Mouse (Mus musculus): Measurements from ENCODE around the gene Zdhhc5. TPM values are rescaled to one million over a fixed set of nuclear protein-coding genes. Genes with fewer than 3 reads are reported as not detected.

Zdhhc5 gene
- polyA plus RNA-seq (2015; fragmentation: Nextera tagmentation; extraction: Ambion mirVana), result 19.5 and 21.3 TPM in 2 replicates

GRCm38 (mm10) chr2:84714811-84715561, at the start of gene Zdhhc5:
TSS of gene Zdhhc5 (minus strand) at chr2:84715180.
- no peaks in the 10 kb centered on the region for H3K27me3 ChIP-seq (ENCODE audit: control insufficient read depth, insufficient read depth, low read depth, low read length)
- under 1% methylated on average over 79 of the region's 107 CpGs for WGBS
- H3K4me3 ChIP-seq (ENCODE audit: low read depth, low read length), result peak within 1 kb of the TSS; percentile 68
- peak within 1 kb of the TSS; percentile 80 for H3K9ac ChIP-seq (ENCODE audit: low read depth, low read length)
- H3K4me2 ChIP-seq (ENCODE audit: low read length), result peak within 1 kb of the TSS; percentile 82
- peak within 1 kb of the TSS; percentile 97 for H3K27ac ChIP-seq (ENCODE audit: low read length)
- peaks cover 16% of the 10 kb centered on the region for H3K4me1 ChIP-seq (ENCODE audit: control insufficient read depth, insufficient read depth, low read length)
- H3K36me3 ChIP-seq (ENCODE audit: control insufficient read depth, insufficient read depth, low read length), result peaks cover 4% of the 10 kb centered on the region; the same call in 1 of the 2 replicates
- no peaks in the 10 kb centered on the region for H3K9me3 ChIP-seq (replicated peaks; ENCODE audit: control insufficient read depth, low read length, poor library complexity, severe bottlenecking)
- peak; percentile 97 for ATAC-seq

- no peaks in the 10 kb centered on the region for H3K36me3 ChIP-seq (ENCODE audit: control insufficient read depth, insufficient read depth, low read length)
- WGBS, result 67% methylated on average over 1 of the region's 1 CpGs
- H3K27me3 ChIP-seq (ENCODE audit: control insufficient read depth, insufficient read depth, low read depth, low read length), result no peaks in the 10 kb centered on the region
- no peak overlapping the region for H3K9ac ChIP-seq (ENCODE audit: low read depth, low read length)
- no peak for ATAC-seq
- H3K4me3 ChIP-seq (ENCODE audit: low read depth, low read length), result no peak overlapping the region
- H3K4me2 ChIP-seq (ENCODE audit: low read length), result no peak overlapping the region
- no peaks in the 10 kb centered on the region for H3K4me1 ChIP-seq (ENCODE audit: control insufficient read depth, insufficient read depth, low read length)
- no peaks in the 10 kb centered on the region for H3K9me3 ChIP-seq (replicated peaks; ENCODE audit: control insufficient read depth, low read length, poor library complexity, severe bottlenecking)
- no peak overlapping the region for H3K27ac ChIP-seq (ENCODE audit: low read length)
Observed at GRCm38 (mm10) chr2:84762818-84763217, 47.8 kb upstream of the Zdhhc5 start.

- no peaks in the 10 kb centered on the region for H3K9me3 ChIP-seq (replicated peaks; ENCODE audit: control insufficient read depth, low read length, poor library complexity, severe bottlenecking)
- WGBS, result 18% methylated on average over 4 of the region's 4 CpGs
- no peaks in the 10 kb centered on the region for H3K36me3 ChIP-seq (ENCODE audit: control insufficient read depth, insufficient read depth, low read length)
- H3K4me2 ChIP-seq (ENCODE audit: low read length), result no peak overlapping the region
- H3K4me1 ChIP-seq (ENCODE audit: control insufficient read depth, insufficient read depth, low read length), result no peaks in the 10 kb centered on the region
- H3K9ac ChIP-seq (ENCODE audit: low read depth, low read length), result no peak overlapping the region
- H3K27ac ChIP-seq (ENCODE audit: low read length), result no peak overlapping the region
- no peak overlapping the region for H3K4me3 ChIP-seq (ENCODE audit: low read depth, low read length)
- H3K27me3 ChIP-seq (ENCODE audit: control insufficient read depth, insufficient read depth, low read depth, low read length), result no peaks in the 10 kb centered on the region
- ATAC-seq, result no peak
Observed at GRCm38 (mm10) chr2:84762295-84762694, 47.3 kb upstream of the Zdhhc5 start.

GRCm38 (mm10) chr2:84761840-84762239, 46.9 kb upstream of the Zdhhc5 start:
- 96% methylated on average over 1 of the region's 1 CpGs for WGBS

GRCm38 (mm10) chr2:84761309-84761708, 46.3 kb upstream of the Zdhhc5 start:
- H3K36me3 ChIP-seq (ENCODE audit: control insufficient read depth, insufficient read depth, low read length), result no peaks in the 10 kb centered on the region
- no peaks in the 10 kb centered on the region for H3K9me3 ChIP-seq (replicated peaks; ENCODE audit: control insufficient read depth, low read length, poor library complexity, severe bottlenecking)
- no peak for ATAC-seq
- 82% methylated on average over 3 of the region's 3 CpGs for WGBS
- no peaks in the 10 kb centered on the region for H3K4me1 ChIP-seq (ENCODE audit: control insufficient read depth, insufficient read depth, low read length)
- H3K27ac ChIP-seq (ENCODE audit: low read length), result no peak overlapping the region
- H3K9ac ChIP-seq (ENCODE audit: low read depth, low read length), result no peak overlapping the region
- no peak overlapping the region for H3K4me2 ChIP-seq (ENCODE audit: low read length)
- no peak overlapping the region for H3K4me3 ChIP-seq (ENCODE audit: low read depth, low read length)
- no peaks in the 10 kb centered on the region for H3K27me3 ChIP-seq (ENCODE audit: control insufficient read depth, insufficient read depth, low read depth, low read length)

More at GRCm38 (mm10) chr2:84761840-84762239, 46.9 kb upstream of the Zdhhc5 start:
- Histone ChIP-seq H3K9ac (ENCODE audit: low read depth, low read length) (no peak overlapping the region), H3K4me1 (ENCODE audit: control insufficient read depth, insufficient read depth, low read length) (no peaks in the 10 kb centered on the region), H3K4me2 (ENCODE audit: low read length) (no peak overlapping the region), H3K36me3 (ENCODE audit: control insufficient read depth, insufficient read depth, low read length) (no peaks in the 10 kb centered on the region), H3K9me3 (replicated peaks; ENCODE audit: control insufficient read depth, low read length, poor library complexity, severe bottlenecking) (no peaks in the 10 kb centered on the region), H3K27ac (ENCODE audit: low read length) (no peak overlapping the region), H3K4me3 (ENCODE audit: low read depth, low read length) (no peak overlapping the region), H3K27me3 (ENCODE audit: control insufficient read depth, insufficient read depth, low read depth, low read length) (no peaks in the 10 kb centered on the region)
- no peak for ATAC-seq

- ATAC-seq, result no peak
- no peak overlapping the region for H3K9ac ChIP-seq (ENCODE audit: low read depth, low read length)
- WGBS, result 73% methylated on average over 8 of the region's 8 CpGs
- H3K4me2 ChIP-seq (ENCODE audit: low read length), result no peak overlapping the region
- no peaks in the 10 kb centered on the region for H3K9me3 ChIP-seq (replicated peaks; ENCODE audit: control insufficient read depth, low read length, poor library complexity, severe bottlenecking)
- H3K4me1 ChIP-seq (ENCODE audit: control insufficient read depth, insufficient read depth, low read length), result no peaks in the 10 kb centered on the region
- H3K27ac ChIP-seq (ENCODE audit: low read length), result no peak overlapping the region
- H3K4me3 ChIP-seq (ENCODE audit: low read depth, low read length), result no peak overlapping the region
- H3K36me3 ChIP-seq (ENCODE audit: control insufficient read depth, insufficient read depth, low read length), result no peaks in the 10 kb centered on the region
- H3K27me3 ChIP-seq (ENCODE audit: control insufficient read depth, insufficient read depth, low read depth, low read length), result no peaks in the 10 kb centered on the region
Observed at GRCm38 (mm10) chr2:84760777-84761176, 45.8 kb upstream of the Zdhhc5 start.

GRCm38 (mm10) chr2:84758542-84759127, 43.7 kb upstream of the Zdhhc5 start:
- H3K36me3 ChIP-seq (ENCODE audit: control insufficient read depth, insufficient read depth, low read length), result no peaks in the 10 kb centered on the region
- no peak overlapping the region for H3K27ac ChIP-seq (ENCODE audit: low read length)
- no peak overlapping the region for H3K4me3 ChIP-seq (ENCODE audit: low read depth, low read length)
- no peaks in the 10 kb centered on the region for H3K27me3 ChIP-seq (ENCODE audit: control insufficient read depth, insufficient read depth, low read depth, low read length)
- H3K9ac ChIP-seq (ENCODE audit: low read depth, low read length), result no peak overlapping the region
- ATAC-seq, result peak; percentile 48; the same call in 1 of the 2 replicates
- H3K4me2 ChIP-seq (ENCODE audit: low read length), result no peak overlapping the region
- WGBS, result 0% methylated on average over 2 of the region's 2 CpGs
- no peaks in the 10 kb centered on the region for H3K9me3 ChIP-seq (replicated peaks; ENCODE audit: control insufficient read depth, low read length, poor library complexity, severe bottlenecking)
- H3K4me1 ChIP-seq (ENCODE audit: control insufficient read depth, insufficient read depth, low read length), result no peaks in the 10 kb centered on the region

- no peak overlapping the region for H3K27ac ChIP-seq (ENCODE audit: low read length)
- no peaks in the 10 kb centered on the region for H3K36me3 ChIP-seq (ENCODE audit: control insufficient read depth, insufficient read depth, low read length)
- no peak overlapping the region for H3K9ac ChIP-seq (ENCODE audit: low read depth, low read length)
- H3K9me3 ChIP-seq (replicated peaks; ENCODE audit: control insufficient read depth, low read length, poor library complexity, severe bottlenecking), result no peaks in the 10 kb centered on the region
- no peaks in the 10 kb centered on the region for H3K4me1 ChIP-seq (ENCODE audit: control insufficient read depth, insufficient read depth, low read length)
- no peak for ATAC-seq
- no peak overlapping the region for H3K4me3 ChIP-seq (ENCODE audit: low read depth, low read length)
- no peaks in the 10 kb centered on the region for H3K27me3 ChIP-seq (ENCODE audit: control insufficient read depth, insufficient read depth, low read depth, low read length)
- no peak overlapping the region for H3K4me2 ChIP-seq (ENCODE audit: low read length)
- 64% methylated on average over 7 of the region's 7 CpGs for WGBS
Observed at GRCm38 (mm10) chr2:84757026-84757682, 42.2 kb upstream of the Zdhhc5 start.

GRCm38 (mm10) chr2:84756245-84756644, 41.3 kb upstream of the Zdhhc5 start:
- Histone ChIP-seq H3K9me3 (replicated peaks; ENCODE audit: control insufficient read depth, low read length, poor library complexity, severe bottlenecking) (no peaks in the 10 kb centered on the region), H3K27me3 (ENCODE audit: control insufficient read depth, insufficient read depth, low read depth, low read length) (no peaks in the 10 kb centered on the region), H3K4me1 (ENCODE audit: control insufficient read depth, insufficient read depth, low read length) (no peaks in the 10 kb centered on the region), H3K9ac (ENCODE audit: low read depth, low read length) (no peak overlapping the region), H3K4me2 (ENCODE audit: low read length) (no peak overlapping the region), H3K4me3 (ENCODE audit: low read depth, low read length) (no peak overlapping the region), H3K27ac (ENCODE audit: low read length) (no peak overlapping the region), H3K36me3 (ENCODE audit: control insufficient read depth, insufficient read depth, low read length) (no peaks in the 10 kb centered on the region)
- 90% methylated on average over 5 of the region's 5 CpGs for WGBS
- ATAC-seq, result no peak

Measured in midbrain, embryonic 16.5 days (tissue).